Mouse (Mus musculus) WW6 (cell line): ENCODE data around the gene Rnf216.

Experiments used
- DNase-seq: peaks from one replicate; pipeline ENCODE4 v3.0.0-alpha.2; 2013; ENCODE audit warnings: low read depth, low spot score

Gene Rnf216

DNA sequence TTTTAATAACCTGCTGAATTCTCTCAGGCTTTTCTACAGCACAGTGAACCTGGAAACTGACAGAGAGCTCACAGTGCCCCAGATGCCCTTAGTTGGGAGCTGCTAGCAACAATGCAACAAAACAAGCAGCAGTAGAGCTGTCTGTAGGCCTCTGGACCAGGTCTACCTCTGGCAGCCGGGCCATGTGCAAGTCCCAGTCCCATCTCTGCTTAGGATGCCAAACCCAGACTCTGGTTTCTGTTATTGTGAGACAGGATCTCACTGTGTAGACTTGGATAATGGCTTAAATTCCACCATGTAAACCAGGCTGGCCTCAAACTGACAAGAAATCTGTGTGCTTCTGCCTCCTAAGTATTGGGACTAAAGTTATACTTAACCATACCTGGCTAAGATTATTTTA lies 11.2 kb downstream of the Rnf216 start:
- no peak for DNase-seq

DNA sequence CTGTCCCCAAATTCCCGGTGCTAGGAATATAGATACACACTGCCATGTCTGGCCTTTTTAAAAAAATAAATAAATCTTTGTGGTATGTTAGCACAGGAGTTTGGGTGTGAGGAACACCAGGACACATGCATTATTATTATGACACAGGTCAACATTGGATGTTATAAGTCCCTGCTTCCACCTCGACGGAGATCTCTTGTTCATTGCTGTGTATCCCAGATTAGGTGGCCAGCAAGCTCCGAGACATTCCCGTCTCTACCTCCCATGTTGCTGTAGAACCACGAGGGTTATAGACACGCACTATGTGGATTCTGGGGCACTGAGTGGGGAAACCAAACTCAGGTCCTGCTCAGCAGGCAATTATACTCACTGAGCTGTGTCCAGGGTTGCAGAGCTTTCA lies 17.5 kb downstream of the Rnf216 start:
- DNase-seq: no peak

DNA sequence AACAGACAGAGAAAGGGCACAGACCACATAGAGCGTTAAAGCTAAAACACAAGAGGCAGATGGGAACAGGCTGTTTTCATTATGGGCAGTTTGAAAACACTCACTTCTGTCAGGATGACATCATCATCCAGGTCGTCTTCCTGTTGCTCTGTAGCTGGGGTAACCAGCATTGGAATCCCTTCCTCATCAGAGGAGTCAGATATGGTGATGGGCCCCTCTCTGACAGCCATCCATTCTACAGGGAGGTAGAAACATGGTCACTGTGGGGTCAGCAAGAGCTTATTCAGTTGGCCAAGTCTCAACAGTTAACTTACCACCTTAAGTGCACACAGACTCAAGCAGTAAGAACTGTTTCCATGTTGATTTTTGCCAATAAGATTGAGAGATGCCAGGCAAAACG lies 19.9 kb downstream of the Rnf216 start:
- no peak for DNase-seq

DNA sequence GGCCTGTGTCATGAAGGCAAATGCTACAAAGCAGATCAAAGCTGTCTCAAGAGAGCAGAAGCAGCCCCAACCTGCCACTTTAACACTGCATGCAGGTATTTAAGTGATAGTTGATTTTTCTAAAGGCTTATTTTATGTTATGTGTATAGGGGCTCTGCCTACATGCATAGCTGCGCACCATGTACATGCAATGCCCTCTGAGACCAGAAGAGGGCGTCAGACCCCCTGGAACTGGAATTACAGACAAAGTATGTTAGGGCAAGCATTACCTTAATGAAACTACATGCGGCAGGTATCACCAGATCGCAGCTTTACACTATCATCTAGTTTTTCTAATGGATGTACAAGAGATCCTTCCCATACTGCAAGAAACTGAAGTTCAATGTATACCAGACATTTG lies 27.9 kb downstream of the Rnf216 start:
- DNase-seq: peak; percentile 22

DNA sequence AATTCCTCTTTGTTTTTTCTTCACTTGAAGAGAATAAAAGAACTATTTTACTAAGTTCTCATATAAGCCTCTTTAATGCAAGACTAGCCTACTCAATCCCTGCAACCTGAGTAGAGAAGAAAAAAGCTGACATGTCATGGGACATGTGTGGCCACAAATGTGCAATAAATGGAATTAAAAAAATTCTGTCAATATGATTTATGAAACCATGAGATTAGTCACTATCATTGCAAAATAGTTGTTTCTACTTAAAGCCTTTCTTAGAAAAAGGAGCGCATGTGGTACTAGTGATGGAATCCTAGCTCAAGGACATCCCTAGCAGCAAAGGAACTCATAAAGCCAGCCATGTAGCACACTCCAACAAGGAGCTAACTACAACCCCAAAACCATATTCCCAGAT lies 33.0 kb downstream of the Rnf216 start:
- DNase-seq: no peak

DNA sequence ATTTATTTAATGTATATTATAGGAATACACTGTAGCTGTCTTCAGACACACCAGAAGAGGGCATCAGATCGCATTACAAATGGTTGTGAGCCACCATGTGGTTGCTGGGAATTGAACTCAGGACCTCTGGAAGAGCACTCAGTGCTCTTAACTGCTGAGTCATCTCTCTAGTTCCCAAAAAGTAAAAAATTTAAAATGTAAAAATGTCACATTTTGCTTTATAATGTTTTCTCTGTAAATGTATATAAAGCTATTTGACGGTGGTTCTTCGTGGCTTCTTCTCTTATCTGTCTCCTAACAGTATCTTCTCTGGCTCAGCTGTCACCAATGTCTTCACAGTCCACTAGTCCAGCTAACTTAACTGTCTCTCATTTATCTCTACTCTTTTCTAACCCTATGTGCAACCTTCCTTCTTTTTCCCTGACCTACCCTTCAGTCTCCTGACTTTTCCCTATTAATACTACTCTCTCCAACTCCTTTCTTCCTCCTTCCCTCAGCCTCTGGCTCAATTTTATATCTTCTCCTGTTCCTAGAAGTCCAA lies 36.1 kb downstream of the Rnf216 start:
- no peak for DNase-seq

DNA sequence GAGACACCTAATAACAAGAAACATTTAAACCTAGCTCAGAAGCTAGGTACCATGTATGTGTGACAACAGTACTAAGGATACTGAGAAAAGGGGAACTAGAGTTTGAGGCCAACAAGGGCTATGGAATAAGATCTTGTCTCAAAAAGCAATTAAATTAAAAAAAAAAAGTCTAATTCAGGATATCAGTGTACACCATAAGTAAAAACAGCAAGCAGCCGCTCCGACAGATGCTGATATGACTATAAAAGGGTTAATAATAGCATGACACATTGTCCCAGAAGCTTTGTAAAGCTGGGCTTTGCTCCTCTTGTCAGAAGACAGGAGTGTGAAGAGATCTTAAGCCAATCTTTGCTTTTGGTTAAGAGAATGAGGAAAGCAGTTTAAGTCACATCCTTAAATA lies 36.8 kb downstream of the Rnf216 start:
- no peak for DNase-seq

DNA sequence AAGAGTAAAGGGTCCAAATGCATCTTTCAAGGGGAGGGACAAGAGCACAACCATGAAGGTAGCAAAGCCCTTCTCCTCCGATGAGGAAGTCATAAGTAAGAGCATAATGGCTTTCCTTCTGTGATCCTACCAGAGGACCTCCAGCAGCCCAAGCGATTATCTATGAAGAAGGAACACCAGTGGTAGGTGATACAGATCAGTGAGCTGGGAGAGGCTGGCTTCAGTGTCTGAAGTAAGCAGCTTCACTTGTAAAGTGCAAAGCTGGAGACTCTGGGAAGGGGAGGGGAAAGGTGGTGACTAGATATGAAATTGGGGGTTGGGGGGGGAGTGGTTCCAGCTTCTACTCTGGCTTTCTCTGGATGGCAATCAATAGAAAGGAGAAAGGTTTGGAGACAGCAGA lies 43.7 kb downstream of the Rnf216 start:
- DNase-seq: no peak

DNA sequence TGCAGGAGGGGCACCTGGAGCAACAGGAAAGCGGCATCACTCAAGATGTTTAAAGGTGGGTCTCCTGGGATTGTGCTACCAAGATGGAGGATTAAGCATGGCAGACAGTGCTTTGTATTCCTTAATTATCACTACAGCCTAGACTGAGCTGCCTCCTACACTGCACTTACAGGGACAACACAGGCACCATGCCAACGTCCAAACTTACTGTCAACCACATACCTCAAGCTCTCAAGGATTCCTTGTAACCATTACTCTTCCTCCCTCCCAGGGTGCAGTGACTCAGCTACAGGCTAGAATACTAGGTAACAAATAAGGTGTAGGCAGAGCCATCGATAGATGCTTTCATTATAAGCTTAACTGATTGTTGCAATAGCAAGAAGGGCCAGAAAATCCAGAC lies 44.4 kb downstream of the Rnf216 start:
- no peak for DNase-seq

DNA sequence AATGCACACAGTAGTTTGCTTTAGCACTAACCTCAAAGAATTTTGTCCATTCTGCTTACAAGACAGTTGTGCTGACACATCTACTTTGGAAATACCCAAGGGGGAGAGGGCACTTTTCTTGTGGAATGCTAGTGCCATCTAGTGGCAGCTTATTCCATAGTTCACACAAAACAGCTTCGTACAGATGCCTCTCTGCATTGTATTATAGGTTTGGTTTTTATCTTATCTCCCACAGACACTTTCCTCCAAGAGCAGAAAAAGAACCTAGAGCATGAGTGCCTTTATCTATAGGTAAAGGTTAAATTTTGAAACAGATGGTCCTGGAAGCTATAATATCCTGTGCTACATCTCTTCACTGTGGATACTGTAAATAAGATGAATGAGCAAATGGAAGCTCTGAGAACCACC lies 46.2 kb downstream of the Rnf216 start:
- peak; percentile 18 for DNase-seq

DNA sequence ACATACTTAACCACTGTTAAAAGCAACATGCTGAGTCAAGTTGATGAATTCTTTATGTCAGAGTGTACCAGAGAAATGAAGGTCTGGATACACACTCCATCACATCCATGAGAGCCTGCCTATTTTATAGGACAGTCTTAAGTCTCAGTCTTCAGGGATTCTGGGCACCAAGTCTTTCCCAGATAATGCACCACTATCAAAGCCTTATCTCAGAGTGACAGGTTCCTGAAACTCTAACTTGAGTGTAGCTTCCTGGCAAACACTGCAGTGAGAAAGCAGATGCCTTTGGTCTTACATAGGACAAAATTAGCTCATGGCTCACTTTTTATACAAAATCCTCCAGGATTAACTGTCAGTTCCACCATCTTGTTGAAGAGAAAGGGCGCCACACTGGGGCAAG lies 46.7 kb downstream of the Rnf216 start:
- no peak for DNase-seq

DNA sequence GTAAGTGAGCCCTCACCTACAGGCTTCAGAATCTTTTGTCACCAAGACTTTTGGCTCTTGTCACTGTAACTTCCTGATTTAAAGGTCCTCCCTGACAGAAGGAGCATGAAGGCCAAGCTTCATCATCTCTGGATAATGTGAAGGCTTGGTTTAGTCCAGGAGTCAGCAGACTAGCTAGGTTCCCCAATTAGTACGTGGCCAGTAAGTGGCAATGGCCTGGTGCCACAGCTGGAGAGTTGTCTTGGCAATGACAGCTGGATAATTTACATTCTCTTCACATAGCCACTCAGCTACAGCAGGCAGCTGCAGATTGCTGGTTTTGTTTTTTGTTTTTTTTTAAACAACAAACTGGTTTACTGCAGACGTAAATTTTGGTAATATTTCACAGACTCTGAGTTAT lies 47.6 kb downstream of the Rnf216 start:
- DNase-seq: no peak

DNA sequence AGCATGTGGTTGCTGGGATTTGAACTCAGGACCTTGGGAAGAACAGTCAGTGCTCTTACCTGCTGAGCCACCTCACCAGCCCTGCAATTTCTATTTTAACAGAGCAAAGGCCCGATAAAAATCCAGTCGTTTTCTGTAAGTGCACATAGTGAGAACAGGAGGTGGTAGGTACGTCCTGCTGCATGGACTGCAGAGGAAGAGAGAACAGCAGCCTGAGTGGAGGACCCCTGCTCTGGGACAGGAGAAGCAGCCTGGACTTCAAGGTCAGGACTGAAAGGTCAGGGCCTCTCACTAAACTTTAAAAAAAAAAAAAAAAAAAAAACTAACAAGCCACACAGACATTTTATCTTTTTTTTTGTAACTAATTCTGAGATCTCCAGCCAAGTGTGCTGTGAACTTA lies 50.5 kb downstream of the Rnf216 start:
- no peak for DNase-seq

DNA sequence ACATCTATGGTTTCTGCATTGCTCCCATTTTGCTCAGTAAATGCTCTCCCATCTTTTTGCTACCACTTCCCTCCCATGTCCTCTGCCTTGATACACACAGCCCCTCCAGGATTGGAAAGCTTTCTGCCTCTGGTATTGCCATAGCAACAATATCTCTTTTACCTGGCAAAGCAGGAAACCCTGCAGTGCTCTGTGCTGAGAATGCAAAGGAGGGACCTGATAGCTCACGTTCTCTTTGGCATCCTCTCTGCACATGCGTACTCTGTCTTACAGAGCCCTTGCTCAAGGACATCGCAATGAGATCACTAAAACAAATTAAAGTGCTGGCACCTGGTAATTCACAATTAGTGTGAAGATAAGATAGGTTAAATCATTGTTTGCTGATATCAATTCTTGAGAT lies 51.3 kb downstream of the Rnf216 start:
- DNase-seq: no peak

DNA sequence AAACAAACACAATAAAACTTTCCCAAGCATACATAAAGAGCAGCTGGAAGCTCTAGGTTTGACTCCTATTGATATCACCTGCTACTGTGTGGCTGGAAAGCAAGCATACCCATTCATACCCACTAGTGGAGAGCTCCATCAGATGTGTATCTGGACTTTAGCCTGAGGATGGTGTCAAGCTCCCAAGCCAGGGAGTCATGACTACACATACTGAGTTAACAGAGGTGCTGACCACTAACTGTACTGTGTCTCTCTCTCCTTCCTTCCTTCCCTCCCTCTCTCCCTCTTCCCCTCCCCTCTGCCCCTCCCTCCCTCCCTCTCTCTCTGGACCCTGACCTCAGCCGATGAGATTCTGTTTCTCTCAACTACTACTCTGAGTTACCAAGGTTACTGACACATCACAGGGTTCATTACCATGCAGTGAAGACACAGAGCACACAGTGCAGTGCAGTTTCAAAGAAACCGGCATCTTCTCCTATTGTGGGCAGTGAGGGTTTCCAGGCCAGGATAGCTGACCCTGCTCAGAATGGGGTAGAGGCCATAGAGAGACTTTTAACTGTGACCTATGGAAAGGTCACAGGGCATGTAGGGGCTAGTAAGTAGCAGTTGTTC lies 51.9 kb downstream of the Rnf216 start:
- no peak for DNase-seq

DNA sequence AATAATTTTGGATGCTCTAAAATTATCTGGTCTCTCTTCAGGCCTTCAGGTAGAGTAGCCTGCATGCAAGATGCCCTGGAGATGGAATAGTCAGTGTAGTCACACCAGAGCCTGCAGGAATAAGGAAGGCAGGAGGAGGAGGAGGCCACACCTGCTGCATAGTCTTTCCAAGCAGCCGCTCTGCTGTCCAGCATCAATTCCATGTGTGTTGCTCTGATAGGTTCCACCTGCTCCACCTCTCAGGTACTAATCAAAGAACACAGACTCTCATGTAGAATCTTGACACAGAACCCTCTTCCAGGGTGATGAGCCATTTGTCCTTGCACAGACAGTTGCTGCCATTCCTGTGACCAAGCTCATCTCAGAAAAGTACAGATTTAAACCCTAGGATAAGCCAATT lies 52.8 kb downstream of the Rnf216 start:
- DNase-seq: no peak

DNA sequence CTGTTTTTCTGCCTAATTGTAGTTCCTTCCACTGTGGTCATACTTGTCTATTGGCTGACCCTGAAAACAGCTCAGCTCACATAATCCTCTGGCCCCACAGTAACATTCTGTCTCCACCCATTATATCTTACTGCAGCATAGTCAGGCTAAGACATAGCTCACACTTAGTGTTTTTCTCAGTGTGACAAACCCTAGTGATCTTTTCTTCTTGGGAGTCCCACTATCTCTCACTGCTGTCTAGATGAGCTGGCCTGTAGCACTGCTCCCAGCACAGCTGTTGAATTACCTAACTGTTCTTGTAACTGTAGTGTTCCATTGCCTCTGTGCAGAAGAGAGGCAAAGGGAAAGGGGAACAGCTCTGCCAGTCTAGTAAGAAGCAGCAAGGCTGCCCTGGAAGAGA lies 53.6 kb downstream of the Rnf216 start:
- no peak for DNase-seq

DNA sequence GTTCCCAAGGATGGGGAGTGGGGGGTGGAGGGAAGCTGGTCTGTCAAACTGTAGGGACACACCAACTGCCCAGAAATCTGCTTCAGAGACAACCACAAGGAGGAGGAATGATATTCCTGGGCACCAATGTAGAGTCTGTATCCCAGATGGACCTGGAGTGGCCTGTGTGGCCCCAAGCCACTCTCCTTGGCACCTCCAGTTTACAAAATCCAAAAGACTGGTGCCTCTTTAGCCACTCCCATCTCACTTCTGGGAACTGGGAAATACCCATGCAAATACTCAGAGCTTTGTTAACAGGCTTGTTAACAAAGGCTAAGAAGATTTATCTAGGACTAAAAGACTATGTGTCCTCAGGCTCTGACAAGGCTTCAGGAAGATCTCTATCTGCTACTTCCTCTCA lies 54.1 kb downstream of the Rnf216 start:
- no peak for DNase-seq

DNA sequence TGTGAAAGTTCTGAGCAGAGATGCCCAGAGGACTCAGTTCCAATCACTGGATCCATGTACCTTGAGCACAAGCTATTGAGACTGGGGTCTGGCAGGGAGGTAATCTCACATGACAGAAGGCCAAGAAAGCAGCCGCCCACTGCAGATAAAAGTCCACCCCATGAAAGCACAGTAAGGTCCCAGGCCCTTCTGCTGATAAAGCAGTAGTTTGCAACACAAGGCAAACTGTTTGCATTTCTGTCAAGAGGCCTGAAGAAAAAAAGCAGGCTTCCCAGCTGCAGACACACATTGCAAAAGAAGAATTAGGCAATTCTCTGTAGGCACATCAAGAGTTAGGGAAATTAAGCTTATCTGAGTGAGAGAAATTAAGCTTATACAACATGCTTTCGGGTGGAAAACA lies 54.6 kb downstream of the Rnf216 start:
- DNase-seq: no peak

DNA sequence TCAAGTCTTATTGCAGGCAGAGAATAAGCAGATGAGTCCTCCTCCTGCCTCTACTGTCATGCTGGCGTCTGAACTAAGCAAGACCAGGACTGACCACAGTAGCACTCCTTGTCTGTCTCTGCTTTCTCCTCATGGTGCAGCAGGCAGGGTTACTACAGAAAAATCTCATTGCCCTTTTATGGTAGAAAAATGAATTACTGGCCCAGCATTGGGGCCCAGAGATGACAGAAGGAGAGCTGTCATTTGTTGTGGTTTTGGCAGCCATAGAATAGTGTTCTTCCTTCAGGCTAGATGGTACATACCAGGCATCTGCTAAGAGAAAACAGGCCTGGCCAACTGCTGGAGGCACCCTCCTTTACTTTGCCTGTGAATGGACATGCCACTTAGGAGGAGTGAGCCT lies 55.0 kb downstream of the Rnf216 start:
- DNase-seq: no peak

DNA sequence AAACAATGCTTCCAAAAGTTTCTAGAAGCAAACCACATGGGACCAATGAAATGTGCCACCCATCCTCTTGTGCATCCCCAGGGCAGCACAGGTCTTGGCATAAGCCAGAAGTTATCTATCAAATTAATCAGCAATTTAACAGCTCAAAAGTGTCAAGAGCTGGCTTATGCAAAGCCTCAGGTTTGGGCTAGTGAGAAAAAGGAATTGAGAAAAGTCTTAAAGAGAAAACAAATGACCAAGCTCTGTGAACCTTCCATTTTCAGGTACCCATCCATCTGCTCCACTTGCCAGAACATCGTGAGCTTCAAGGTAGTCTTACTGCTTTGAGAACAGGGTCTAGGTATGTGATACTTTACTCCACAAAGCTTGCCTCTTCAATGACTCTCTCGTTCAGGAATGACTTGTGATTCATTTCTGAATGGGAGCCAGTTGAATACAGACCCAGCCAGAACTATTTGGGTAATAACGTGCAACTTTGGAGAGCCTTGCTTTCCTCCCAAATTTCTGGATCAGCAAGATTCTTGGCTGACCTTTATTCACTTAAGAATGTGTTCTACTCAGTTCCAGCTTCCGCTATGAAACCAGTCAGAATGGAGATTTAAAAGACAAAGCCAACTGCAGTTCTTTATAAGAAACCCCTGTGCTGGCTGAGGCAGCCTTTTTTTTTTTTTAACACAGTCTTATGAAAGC lies 56.5 kb downstream of the Rnf216 start:
- no peak for DNase-seq

DNA sequence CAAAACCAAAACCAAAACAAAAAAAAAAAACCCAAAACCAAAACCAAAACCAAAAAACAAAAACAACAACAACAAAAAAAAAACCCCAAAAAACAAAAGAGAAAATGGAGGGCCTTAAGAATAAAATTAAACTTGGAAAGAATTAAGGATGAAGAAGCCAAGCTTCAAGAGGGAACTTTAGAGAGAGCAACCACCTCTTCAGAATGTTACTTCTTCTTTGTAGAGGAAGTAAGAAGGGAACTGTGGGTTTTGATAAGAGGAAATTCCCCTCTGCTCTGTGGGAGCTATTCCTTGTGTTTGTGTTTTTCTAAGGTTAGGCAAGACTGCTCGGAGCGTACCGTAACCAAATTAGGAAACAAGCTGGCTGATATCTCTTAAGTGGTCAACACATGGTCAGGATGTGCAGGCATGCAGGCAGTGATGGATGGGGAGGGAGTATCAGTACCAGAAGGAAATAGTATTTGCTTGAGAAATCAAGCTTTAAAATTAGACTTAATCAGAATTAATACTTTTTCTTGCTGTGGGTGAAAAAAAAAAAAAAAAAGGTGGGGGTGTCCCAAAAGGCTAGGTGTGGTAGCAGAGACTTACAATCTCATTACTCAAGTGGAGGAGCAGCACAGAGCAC lies 57.2 kb downstream of the Rnf216 start:
- no peak for DNase-seq

DNA sequence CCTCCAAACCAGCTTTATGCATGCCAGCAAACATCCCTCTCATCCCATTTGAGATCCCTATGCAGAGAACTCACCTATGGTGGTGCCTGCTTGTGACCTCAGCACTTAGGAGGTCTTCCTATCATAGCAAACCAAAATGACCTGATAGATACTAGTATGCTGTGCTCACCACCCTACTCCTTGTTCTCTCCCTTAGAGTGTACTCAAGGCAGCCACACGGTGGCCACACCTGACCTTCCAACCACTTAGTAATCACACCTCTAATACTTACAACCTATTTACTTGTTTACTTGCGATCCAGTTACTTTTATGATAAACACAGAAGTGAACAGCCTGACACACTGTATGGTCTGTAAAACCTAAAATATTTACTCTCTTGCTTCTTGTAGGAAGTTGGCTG lies 58.1 kb downstream of the Rnf216 start:
- DNase-seq: no peak
